Mouse (Mus musculus) gastrocnemius, adult 2 months (tissue): Measurements from ENCODE around the gene Zfp3. TPM values are rescaled to one million over a fixed set of nuclear protein-coding genes. Genes with fewer than 3 reads are reported as not detected.

ENCODE experiments used
- DNase-seq: peaks from one replicate; pipeline ENCODE4 v3.0.0; 2022
- H3K27ac ChIP-seq: fragments of 200-600 bp; 2 replicates; pipeline ENCODE4 v1.8.1; 2022; ENCODE audit warnings: mild to moderate bottlenecking
- H3K4me3 ChIP-seq: fragments of 200-600 bp; 2 replicates; pipeline ENCODE4 v1.8.1; 2022; ENCODE audit warnings: mild to moderate bottlenecking, moderate library complexity
- CTCF ChIP-seq: fragments of 200-600 bp; IDR thresholded peaks from 2 replicates; pipeline ENCODE4 v1.8.1; 2022; ENCODE audit warnings: antibody characterized with exemption, mild to moderate bottlenecking, moderate library complexity
- intact Hi-C: fragments of 180-260 bp; cut with DNase I; formaldehyde crosslinking; loops from one replicate; pipeline ENCODE4 v1.15.1; 2025
- long read RNA-seq, 2 experiments: library from polyadenylated mRNA; stranded (forward); transcript quantifications; one replicate each; pipeline ENCODE4 v2.0.0; 2021
- total RNA-seq, 2 experiments: library from RNA; stranded (reverse); gene quantifications; 2 replicates each; pipeline ENCODE4 v1.2.3; 2021

Gene Zfp3
- total RNA-seq = 10 to 100 TPM; 10.7 to 10.8 TPM
- long read RNA-seq, experiment 1, transcript Zfp3-201 (2 exons, 2,061 nt) = major isoform, 27 of 33 reads
- long read RNA-seq, experiment 1, partial matches to known transcripts = 2 of 33 reads
- long read RNA-seq, experiment 1, other reads (novel, unspliced or antisense) = 4 of 33 reads
- long read RNA-seq, experiment 2, transcript Zfp3-201 (2 exons, 2,061 nt) = major isoform, 27 of 27 reads
- long read RNA-seq, experiment 2, partial matches to known transcripts = 0 of 27 reads
- long read RNA-seq, experiment 2, other reads (novel, unspliced or antisense) = 0 of 27 reads

DNA sequence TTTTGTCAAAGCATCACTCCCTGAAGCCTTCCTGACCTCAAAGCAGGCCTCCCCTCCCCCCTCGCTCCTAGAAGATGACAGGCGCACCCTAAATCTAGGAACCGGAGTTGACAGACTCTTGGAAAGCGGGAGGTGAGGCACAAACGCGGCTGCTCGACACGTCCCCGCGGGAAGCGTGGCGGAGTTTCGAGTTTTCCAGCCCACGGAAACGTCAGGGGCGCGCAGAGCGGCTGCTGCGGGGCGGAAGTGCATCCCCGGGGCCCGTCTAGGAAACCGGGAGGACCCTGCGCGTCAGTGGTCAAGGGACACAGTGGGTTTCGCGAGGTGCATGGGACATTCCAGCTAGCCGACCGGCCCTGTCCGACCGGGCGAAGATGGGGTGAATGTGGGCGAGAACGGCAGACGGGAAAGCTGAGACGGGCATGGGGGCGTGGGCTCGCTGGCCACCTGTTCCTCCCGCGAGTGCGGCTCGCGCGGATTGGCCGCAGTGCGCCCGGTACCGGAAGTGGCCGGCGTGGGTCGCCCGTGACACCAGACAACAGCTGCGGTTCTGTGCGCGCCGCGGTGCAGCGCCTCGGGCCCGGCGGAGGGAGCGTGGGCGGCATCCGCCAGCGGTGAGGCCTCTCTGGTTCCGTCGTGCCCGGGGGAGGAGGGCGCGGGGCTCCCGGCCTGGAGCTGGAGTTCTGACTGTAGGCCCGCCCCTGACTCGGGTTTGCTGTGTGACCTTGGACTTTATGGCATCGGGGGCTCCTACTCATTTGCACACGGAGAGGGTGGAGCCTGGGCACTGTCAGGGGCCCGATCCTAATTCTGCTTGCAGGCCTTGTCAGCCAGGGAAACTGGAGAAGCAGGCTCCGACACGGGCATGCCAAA, at the start of gene Zfp3:
Gene Zfp3 (plus strand): TSS at position 274 of the 873 bp plus-strand sequence.
- no peak for TF ChIP-seq CTCF
- peak; percentile 91 for DNase-seq
- H3K4me3 ChIP-seq = peak within 1 kb of the TSS; percentile 90
- peak within 1 kb of the TSS; percentile 95 for H3K27ac ChIP-seq
- intact Hi-C loops = no loop called here

DNA sequence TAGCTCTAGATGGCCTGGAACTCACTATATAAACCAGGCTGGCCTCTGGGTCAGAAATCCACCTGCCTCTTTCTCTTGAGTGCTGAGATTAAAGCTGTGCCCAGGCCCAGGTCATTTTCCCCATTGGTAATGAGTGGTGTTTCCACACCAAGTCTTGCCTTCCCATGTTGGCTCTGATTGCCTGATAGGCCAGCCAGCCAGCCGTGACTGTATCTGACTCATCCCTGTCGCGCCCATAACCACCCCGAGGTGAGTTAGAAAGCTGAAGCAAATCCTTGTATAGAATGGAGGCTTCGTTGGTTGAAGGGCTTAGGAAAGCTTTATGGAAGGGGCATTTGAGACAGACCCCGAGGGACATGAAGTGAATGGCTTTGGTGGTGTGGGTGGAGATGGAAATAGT, 48.2 kb upstream of the Zfp3 start:
- no peak overlapping the region for H3K27ac ChIP-seq
- intact Hi-C loops = no loop called here
- H3K4me3 ChIP-seq = no peak overlapping the region
- peak; percentile 30 for DNase-seq
- TF ChIP-seq CTCF = no peak

DNA sequence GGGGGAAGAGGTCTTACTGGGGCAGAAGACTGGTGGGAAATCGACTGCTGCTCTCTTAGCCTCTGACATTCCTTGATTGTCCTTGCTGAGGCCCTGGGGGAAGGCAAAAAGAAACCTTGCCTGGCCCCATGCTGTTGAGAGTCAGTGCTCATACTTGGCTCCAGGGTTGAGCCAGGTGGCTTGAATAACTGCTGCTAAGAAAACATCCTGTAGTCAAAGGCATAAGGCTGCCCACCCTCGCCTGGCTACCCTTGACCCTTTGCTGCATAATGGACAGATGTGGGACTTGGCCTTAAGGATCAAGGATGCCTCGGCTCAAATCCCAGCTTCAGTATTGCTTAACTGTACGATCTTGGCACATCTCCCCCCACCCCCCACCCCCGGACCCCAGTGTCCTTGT, 45.5 kb upstream of the Zfp3 start:
- peak; percentile 10 for DNase-seq
- intact Hi-C loops = no loop called here
- TF ChIP-seq CTCF = no peak
- Histone ChIP-seq H3K27ac (no peak overlapping the region), H3K4me3 (no peak overlapping the region)

DNA sequence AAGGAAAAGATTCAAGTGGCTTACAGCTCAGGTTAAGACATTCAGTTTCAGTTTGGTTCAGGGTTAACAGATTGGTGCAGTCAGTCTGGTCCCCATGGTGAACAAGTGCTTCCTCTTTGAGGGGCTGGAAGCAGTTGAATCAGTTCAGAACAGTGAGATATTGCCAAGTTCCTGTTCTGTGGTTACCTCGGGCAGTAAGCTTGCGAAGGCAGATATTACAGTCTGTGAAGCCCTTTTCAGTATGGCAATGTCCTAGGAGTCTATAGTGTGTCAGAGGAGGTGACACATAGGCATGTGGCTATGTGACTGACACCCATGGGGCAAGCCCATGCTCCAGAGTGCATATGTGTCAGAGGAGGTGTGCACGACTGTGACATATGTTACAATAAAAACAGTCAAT, 43.4 kb upstream of the Zfp3 start:
- TF ChIP-seq CTCF = no peak
- intact Hi-C loops = no loop called here
- peak; percentile 13 for DNase-seq
- Histone ChIP-seq H3K4me3 (no peak overlapping the region), H3K27ac (no peak overlapping the region)

DNA sequence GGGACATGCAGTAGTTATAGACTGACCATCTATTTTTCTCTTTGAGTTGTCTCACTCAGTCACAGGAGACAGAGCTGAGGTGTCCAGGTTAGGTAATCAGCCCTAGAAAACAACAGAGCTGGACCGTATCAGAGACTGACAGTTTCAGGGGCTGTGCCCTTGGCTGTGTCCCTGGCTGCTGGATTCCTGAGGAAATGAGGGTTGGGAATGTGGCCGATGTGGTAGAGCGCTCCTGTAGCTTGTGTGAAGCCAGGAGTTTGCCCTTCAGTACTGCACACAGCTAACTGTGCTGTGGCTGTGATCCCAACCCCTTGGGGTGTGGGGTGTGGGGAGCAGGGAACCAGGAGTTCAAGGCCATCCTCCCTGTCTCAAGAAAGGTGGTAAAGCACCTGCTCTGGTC, 42.9 kb upstream of the Zfp3 start:
- intact Hi-C loops = no loop called here
- H3K4me3 ChIP-seq = no peak overlapping the region
- DNase-seq = peak; percentile 10
- H3K27ac ChIP-seq = no peak overlapping the region
- TF ChIP-seq CTCF = no peak

DNA sequence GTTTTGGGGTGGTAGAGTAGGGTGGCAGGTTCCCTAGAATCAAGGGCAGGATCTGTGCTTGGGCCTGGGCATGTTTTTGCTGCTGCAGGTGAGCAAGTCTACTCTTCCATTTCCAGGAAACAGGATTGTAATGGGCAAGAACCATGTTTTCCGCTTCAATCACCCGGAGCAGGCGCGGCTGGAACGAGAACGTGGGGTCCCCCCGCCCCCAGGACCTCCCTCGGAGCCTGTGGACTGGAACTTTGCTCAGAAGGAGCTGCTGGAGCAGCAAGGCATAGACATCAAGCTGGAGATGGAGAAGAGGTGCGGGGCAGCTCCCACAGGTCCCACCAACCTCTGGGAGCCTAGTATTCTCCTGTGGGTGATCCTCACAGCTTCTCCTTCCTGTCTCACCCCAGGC, 39.3 kb upstream of the Zfp3 start:
- intact Hi-C loops = no loop called here
- Histone ChIP-seq H3K4me3 (no peak overlapping the region), H3K27ac (no peak overlapping the region)
- no peak for DNase-seq
- no peak for TF ChIP-seq CTCF

DNA sequence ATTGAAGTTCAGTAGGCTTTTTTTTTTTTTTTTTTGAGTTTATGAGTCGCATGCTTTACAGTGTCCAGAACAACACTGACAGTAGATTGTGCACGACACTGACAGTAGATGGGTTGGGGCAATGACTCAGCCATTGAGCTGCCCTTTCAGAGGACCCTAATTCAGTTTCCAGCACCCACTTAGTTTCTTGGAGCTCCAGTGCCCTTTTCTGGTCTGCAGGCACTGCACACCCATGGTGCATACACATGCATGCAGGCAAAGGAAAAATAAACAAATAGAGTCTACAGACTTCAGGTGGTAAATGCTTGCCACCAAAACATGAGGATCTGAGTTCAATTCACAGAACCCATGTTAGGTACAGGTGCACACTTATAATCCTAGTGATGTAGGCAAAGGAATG, 37.4 kb upstream of the Zfp3 start:
- H3K4me3 ChIP-seq = no peak overlapping the region
- TF ChIP-seq CTCF = peak; percentile 5; the same call in 1 of the 2 replicates
- intact Hi-C loops = no loop called here
- no peak overlapping the region for H3K27ac ChIP-seq
- DNase-seq = no peak

DNA sequence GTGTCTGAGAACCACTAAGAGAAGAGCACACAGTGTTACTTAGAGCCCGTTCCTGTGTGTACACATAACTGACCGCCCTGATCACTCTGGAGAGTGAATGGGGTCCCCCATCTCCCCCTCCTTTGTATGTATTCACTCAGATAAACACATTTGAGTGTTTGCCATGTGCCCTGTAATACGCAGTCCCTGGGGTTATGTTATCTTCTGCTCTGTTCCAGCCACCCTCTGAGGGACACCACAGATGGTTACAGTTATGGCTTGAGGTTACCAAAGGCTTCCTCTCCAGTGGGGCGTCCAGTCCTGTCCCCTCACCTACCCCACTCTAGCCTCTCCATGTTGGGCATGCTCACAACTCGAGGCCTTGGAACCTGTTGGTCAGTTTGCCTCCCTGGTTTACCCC, 36.6 kb upstream of the Zfp3 start:
- TF ChIP-seq CTCF = no peak
- no peak overlapping the region for H3K27ac ChIP-seq
- no peak for DNase-seq
- no peak overlapping the region for H3K4me3 ChIP-seq
- intact Hi-C loops = no loop called here

DNA sequence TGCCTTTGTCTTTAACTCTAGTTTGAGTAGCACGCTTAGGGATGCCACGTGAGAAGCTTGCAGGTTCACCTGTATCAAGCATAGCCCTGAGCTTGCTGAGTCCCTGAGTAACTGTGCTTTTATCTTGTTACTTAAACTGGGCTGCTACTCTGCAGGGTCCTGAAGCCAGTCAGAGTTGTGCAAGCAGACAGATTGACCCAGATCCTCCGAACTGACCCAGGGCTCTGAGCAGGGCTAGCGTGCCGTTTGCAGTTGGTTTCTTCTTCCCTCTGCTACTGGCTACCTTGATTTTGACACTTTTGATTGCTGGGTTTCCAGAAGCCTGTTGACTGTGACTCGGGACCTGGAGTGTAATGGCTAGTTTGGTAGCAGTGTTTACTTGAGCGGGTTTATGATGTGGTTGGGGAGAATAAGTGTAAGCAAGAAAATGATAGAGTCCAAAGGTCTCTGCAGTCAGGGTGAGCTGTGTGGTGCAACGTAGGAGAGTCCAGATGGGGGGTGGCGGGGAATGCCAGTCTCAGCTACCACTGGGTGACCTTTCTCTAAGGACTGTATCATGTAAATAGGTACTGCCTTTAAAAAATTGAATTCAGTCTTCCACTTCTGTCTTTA, 33.5 kb upstream of the Zfp3 start:
- no peak for DNase-seq
- H3K4me3 ChIP-seq = no peak overlapping the region
- H3K27ac ChIP-seq = no peak overlapping the region; the same call in 1 of the 2 replicates
- intact Hi-C loops = no loop called here
- no peak for TF ChIP-seq CTCF

DNA sequence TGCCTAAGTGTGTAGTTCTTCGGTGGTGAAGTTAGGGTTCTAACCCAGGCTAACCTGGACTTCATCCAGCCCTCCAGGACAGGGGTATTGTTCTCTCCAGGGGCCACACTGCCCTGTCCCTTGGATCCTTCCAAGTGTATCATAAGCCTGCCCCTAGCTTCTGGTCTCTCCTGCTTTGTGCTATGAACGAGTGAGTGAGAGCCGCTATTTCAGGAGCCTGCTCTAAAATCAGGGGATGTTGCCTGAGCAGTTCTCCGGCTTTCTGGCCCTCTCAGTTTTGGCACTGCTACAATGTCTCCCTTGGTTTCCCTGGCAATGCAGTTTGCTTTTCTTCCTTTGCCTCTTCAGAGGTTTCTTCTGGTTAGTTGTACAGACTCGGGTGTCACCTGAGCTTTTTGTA, 32.8 kb upstream of the Zfp3 start:
- intact Hi-C loops = no loop called here
- H3K27ac ChIP-seq = no peak overlapping the region
- no peak for TF ChIP-seq CTCF
- H3K4me3 ChIP-seq = no peak overlapping the region
- no peak for DNase-seq

DNA sequence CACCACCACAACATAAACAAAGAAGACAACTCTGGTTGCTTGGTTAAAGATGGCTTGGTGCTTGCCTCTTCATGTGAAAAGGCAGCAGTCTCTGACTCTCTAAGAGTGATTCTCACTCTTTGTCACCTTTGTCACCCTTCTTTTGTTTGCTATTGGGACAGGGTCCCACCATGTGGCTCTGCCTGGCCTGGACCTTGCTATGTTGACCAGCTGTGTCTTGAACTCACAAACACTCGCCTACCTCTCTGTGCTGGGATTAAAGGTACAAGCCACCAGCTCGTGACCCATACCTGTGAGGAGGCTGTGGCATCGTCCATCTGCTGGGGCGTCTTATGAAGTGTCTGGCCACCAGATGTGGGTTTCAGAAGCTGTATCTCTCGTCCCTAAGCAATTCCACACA, 30.8 kb upstream of the Zfp3 start:
- intact Hi-C loops = no loop called here
- H3K27ac ChIP-seq = no peak overlapping the region
- no peak overlapping the region for H3K4me3 ChIP-seq
- TF ChIP-seq CTCF = no peak
- DNase-seq = no peak

DNA sequence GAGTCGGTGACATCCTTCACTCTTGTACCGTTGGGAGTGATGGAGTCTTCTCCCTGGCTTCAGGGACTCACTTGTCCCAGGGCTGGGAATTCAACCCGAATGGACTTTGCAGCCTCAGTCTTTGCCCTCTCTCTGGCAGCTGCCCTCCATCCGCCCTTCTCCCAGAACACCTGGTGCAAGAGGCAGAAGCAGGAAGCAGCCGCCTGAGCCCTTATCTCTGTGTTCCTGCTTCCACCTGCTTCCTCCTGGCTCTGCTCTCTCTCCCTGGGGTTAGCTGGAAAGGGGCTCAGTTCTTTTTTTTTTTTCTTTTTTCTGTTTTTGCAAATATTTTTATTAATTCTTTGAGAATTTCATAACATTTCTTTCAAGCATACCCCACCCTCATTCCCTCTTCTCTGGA, 26.3 kb upstream of the Zfp3 start:
- H3K4me3 ChIP-seq = no peak overlapping the region
- TF ChIP-seq CTCF = no peak
- intact Hi-C loops = no loop called here
- DNase-seq = no peak
- H3K27ac ChIP-seq = no peak overlapping the region

DNA sequence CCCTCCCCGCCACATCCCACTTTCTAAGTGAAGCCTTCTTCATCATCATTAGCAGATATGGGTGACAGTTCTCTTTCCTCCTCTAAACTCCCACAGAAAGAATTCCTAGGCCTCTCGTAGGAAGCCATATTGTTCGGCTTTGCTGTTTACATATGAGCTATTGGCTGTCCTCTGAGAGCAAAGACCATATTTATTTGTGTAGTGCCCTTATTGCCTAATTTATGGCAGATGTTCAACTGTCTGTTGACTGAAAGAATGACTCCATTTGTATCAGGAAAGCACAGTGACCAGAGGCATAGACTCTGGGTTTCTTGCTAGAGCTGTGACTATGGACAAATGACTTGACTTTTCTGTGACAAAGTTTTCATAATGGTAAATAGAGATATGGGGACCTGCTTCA, 22.4 kb upstream of the Zfp3 start:
- no peak for DNase-seq
- intact Hi-C loops = no loop called here
- Histone ChIP-seq H3K27ac (no peak overlapping the region), H3K4me3 (no peak overlapping the region)
- no peak for TF ChIP-seq CTCF
